Mouse (Mus musculus): ENCODE results near the gene Nckipsd.

Nckipsd gene

DNA sequence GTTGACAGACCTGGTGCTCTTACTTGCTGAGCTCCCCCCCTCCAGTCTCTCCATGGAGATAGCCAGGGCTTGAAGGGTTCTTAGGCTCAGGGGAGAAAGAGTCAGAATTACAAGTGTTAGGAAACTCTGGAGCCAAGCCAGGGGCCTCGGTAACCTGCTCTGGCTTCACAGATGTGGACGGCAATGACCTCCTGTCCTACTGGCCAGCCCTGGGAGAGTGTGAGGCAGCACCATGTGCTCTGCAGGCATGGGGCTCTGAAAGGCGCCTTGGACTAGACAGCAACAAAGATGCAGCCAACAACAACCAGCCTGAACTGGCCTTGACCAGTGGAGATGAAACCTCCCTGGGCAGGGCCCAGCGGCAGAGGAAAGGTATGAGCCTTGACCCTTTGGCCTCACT is 39.2 kb downstream of the Nckipsd start:
- no peak for DNase-seq (ENCODE audit: low spot score in 2 of 2)

DNA sequence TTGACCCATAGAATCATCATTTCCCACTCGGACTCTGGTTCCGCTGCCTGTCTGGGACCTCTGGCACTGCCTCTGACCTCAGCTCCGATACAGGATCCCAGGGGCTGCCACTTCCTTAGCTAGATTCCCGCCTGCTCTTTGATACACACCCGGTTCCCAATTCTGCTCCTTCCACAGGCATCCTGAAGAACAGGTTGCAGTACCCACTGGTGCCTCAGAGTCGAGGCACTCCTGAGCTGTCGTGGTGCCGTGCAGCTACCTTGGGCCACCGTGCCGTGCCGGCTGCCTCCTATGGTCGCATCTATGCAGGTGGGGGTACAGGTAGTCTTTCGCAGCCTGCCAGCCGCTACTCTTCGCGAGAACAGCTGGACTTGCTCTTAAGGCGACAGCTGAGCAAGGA is 40.3 kb downstream of the Nckipsd start:
- no peak for DNase-seq (ENCODE audit: low spot score in 2 of 2)

DNA sequence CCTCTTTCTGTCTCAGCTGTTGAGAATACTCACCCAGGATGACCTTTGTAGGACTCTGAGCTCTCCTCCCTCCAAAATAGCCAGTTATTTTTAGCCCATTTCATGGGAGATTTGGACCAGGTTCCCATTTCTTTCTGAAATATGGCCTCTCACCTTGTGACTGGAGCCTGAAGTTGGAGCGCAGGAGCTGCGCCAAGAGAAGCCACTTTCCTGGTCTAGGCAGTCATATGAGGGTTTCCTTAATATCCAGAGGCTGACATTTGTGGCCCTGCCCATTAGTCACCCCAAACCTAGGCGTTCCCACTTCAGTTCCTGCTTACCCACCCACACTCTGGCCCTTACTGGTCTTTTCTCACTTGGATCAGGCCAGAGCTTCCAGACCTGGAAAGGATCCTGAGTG is 44.8 kb downstream of the Nckipsd start, which contains the start of gene Slc26a6:
TSS of gene Slc26a6 (plus strand) at position 308 of the 400 bp plus-strand sequence.
- DNase-seq (ENCODE audit: low spot score in 2 of 2): no peak

DNA sequence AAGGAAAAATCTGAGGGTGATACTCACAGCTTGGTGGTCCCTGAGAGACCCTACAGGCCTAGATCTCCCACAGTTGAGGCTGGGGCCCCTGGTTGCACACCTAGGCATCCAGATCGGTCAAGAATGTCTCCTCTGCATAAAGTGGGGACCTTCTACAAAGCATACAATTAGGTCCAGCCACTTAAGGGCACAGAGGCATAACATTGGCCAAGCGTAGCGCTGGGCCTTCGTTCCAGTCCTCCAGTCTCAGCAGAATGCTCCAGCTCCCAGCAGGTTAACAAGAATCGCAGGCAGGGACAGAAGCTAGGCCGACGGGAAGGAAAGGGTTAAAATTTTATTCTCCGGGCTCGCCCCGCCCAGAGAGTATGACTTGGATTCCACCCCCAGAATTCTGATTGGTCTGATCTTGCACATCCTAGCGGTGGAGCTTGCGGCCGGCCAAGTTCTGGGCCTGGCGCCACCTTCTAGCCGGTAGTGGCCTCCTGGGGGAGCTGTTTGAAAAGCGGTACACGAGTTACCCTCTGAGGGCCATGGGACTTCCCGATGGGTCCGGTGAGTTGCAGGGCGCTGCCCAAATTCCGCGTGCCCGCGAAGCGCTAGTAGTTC is 45.6 kb downstream of the Nckipsd start:
- DNase-seq (ENCODE audit: low spot score in 2 of 2): peak; percentile 91 to 95

DNA sequence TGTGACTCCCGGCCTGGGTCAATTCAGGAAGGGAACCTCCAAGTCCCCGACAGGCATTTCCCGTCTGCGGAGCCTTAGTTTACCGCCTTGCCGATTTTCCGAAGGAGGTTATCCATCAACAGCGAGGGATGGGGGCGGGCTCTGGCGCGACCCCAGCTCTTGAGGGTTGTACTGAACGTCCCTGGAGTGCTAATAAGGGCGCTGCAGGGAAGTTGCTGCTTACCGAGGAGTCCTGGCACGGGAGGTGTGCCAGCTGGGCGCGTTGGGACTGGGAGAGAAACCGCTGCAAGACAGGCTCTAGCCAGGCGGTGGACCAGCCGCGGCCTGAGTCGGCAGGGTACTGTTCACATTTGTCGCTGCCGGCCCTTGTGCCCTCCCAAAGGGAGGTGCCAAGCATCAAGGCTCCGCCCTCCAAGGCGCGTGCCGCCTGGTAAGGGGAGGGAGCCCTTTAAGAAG is 46.1 kb downstream of the Nckipsd start:
- DNase-seq (ENCODE audit: low spot score in 2 of 2): peak; percentile 83 to 89

DNA sequence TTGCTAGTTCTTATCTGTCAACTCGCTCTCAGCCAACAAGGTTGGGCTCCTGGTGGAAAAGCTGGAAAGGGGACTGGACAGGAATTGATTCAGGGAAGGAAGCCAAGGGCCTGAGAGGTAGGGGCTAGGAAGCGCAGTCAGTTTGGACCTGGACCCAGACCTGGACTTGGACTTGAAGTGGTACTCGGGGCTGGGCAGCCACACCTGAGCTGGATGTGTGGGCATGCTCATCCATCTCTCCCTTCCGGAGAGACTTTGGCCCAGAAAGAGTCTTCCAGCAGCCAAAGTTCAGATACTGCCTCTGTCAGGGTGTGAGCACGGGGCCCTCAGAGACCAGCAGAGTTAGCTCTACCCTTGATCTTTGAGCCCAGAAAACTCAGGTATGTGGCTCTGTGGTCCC is 47.2 kb downstream of the Nckipsd start:
- no peak for DNase-seq (ENCODE audit: low spot score in 2 of 2)

GRCm38 (mm10) chr9:108858792-108859527 is 50.8 kb downstream of the Nckipsd start:
- DNase-seq (ENCODE audit: low spot score in 2 of 2): no peak

Data from frontal cortex, postnatal 36 days (tissue).